Comparison of ENCODE assay signal across 26 mouse cellular contexts in genomic region chr19:57944680-57945079, GRCm38 (mm10).
A peak's percentile ranks its signal among the peaks of the same experiment; 100 is the strongest.
DNase-seq lines count a peak whose midpoint lies in the region; ATAC-seq and TF ChIP-seq lines count a peak whose summit lies in the region.
"Had no signal": no experiment of that assay in that cellular context is flagged by ENCODE, and none has a peak within 500 bp of the region (broad histone marks: within the 10 kb centered on the region; RNA-seq: fewer than 3 reads in every experiment).

No protein-coding gene starts in this region.

- no peak for TF ChIP-seq EP300 in liver, postnatal 0 days (IDR thresholded peaks at IDR 0.05; ENCODE audit: low read depth)

- no peaks in the 10 kb centered on the region for H3K4me1 ChIP-seq in intestine, embryonic 16.5 days (ENCODE audit: control insufficient read depth, insufficient read depth, low read length)
- H3K4me1 ChIP-seq in liver, embryonic 12.5 days, result peaks cover 21% of the 10 kb centered on the region
- H3K4me1 ChIP-seq in liver, postnatal 0 days (ENCODE audit: insufficient read depth), result peaks cover 3% of the 10 kb centered on the region
- H3K4me1 ChIP-seq: hindbrain, embryonic 10.5 days had no signal

- H3K27me3 ChIP-seq in intestine, embryonic 16.5 days (replicated peaks; ENCODE audit: control insufficient read depth, insufficient read depth, low read length), result no peaks in the 10 kb centered on the region
- H3K27me3 ChIP-seq in liver, embryonic 12.5 days (replicated peaks), result no peaks in the 10 kb centered on the region
- H3K27me3 ChIP-seq in liver, postnatal 0 days (ENCODE audit: insufficient read depth, low read length), result no peaks in the 10 kb centered on the region
- H3K27me3 ChIP-seq: hindbrain, embryonic 15.5 days; neural tube, embryonic 15.5 days; Patski had no signal

- H3K4me2 ChIP-seq in intestine, embryonic 16.5 days (ENCODE audit: low read depth, low read length), result no peak overlapping the region
- no peak overlapping the region for H3K4me2 ChIP-seq in liver, embryonic 12.5 days
- no peak overlapping the region for H3K4me2 ChIP-seq in liver, postnatal 0 days (ENCODE audit: low read depth, low read length)
- H3K4me2 ChIP-seq: hindbrain, embryonic 15.5 days; neural tube, embryonic 15.5 days had no signal

- ATAC-seq in intestine, embryonic 16.5 days, result peak; percentile 93
- peak; percentile 74 for ATAC-seq in liver, embryonic 12.5 days
- peak; percentile 66; the same call in 1 of the 2 replicates for ATAC-seq in liver, postnatal 0 days
- ATAC-seq in megakaryocyte, adult 5-6 weeks (ENCODE audit: poor library complexity, severe bottlenecking), result no peak
- ATAC-seq: forebrain, postnatal 0 days; inflammation-experienced regulatory T-cells, adult 6 months; lung, postnatal 0 days; Patski had no signal

- no peak overlapping the region for H3K9ac ChIP-seq in intestine, embryonic 16.5 days (ENCODE audit: low read depth, low read length)
- no peak overlapping the region for H3K9ac ChIP-seq in liver, embryonic 12.5 days
- no peak overlapping the region for H3K9ac ChIP-seq in liver, postnatal 0 days (replicated peaks)
- H3K9ac ChIP-seq: forebrain, postnatal 0 days; hindbrain, embryonic 15.5 days; neural tube, embryonic 15.5 days had no signal

- H3K9me3 ChIP-seq in intestine, embryonic 16.5 days (ENCODE audit: control insufficient read depth, low read length), result no peaks in the 10 kb centered on the region
- H3K9me3 ChIP-seq in liver, embryonic 12.5 days (replicated peaks), result no peaks in the 10 kb centered on the region
- no peaks in the 10 kb centered on the region; the same call in 1 of the 2 replicates for H3K9me3 ChIP-seq in liver, postnatal 0 days (ENCODE audit: low read length)
- H3K9me3 ChIP-seq: hindbrain, embryonic 10.5 days; hindbrain, embryonic 15.5 days; neural tube, embryonic 15.5 days had no signal

- H3K4me3 ChIP-seq in intestine, embryonic 16.5 days (ENCODE audit: low read length), result no peak overlapping the region
- H3K4me3 ChIP-seq in liver, embryonic 12.5 days, result no peak overlapping the region
- H3K4me3 ChIP-seq in liver, postnatal 0 days (ENCODE audit: low read depth, low read length), result no peak overlapping the region
- H3K4me3 ChIP-seq: erythroblast, embryonic 14.5 days; hindbrain, embryonic 10.5 days; hindbrain, embryonic 15.5 days; neural tube, embryonic 15.5 days had no signal

- no peak overlapping the region for H3K27ac ChIP-seq in intestine, embryonic 16.5 days (ENCODE audit: low read length)
- 0 out of 2 replicates have a peak overlapping the region, but pooled peaks have one; percentile 12 for H3K27ac ChIP-seq in liver, embryonic 12.5 days
- H3K27ac ChIP-seq in liver, postnatal 0 days (ENCODE audit: low read depth), result no peak overlapping the region
- H3K27ac ChIP-seq: hindbrain, embryonic 10.5 days; hindbrain, embryonic 15.5 days; kidney, postnatal 0 days; macrophage; neural tube, embryonic 15.5 days had no signal

- WGBS in intestine, embryonic 16.5 days, result 76% methylated on average over 6 of the region's 6 CpGs
- WGBS in liver, embryonic 12.5 days (ENCODE audit: insufficient replicate concordance), result 51% methylated on average over 6 of the region's 6 CpGs
- 49% methylated on average over 6 of the region's 6 CpGs for WGBS in liver, postnatal 0 days (ENCODE audit: insufficient replicate concordance)

- TF ChIP-seq CTCF in liver, postnatal 0 days (IDR thresholded peaks at IDR 0.05; ENCODE audit: low read depth), result no peak

- H3K36me3 ChIP-seq in intestine, embryonic 16.5 days (ENCODE audit: control insufficient read depth, insufficient read depth, low read length), result no peaks in the 10 kb centered on the region
- no peaks in the 10 kb centered on the region; the same call in 1 of the 2 replicates for H3K36me3 ChIP-seq in liver, embryonic 12.5 days
- no peaks in the 10 kb centered on the region for H3K36me3 ChIP-seq in liver, postnatal 0 days (replicated peaks; ENCODE audit: insufficient read depth, low read length)
- H3K36me3 ChIP-seq: hindbrain, embryonic 15.5 days; neural tube, embryonic 15.5 days had no signal

- no peak for DNase-seq in liver, postnatal 0 days
- peak; percentile 16 for DNase-seq in yolk sac, embryonic 10.5 days (ENCODE audit: low spot score)
- no peak for DNase-seq in kidney, postnatal 4 days
- DNase-seq in retina, embryonic 14.5 days (ENCODE audit: low spot score), result no peak
- DNase-seq: adrenal gland, postnatal 25 days; cerebellum, adult 18-20 months; cerebellum, postnatal 10 days; forebrain, postnatal 0 days; heart, postnatal 14 days; kidney, adult 8-10 months; midbrain, embryonic 14.5 days; right cerebral cortex, adult 18-20 months; thymus, adult 18-20 months; thymus, postnatal 25 days had no signal
